Mouse (Mus musculus) megakaryocyte, embryonic 14.5 days (primary cell): ENCODE results near the gene Olfr44.

Experiments used
- FLI1 ChIP-seq: IDR thresholded peaks from 2 replicates; pipeline ENCODE4 v1.6.1; 2012; ENCODE audit warnings: low read length, inconsistent platforms, mixed read lengths
- GATA1 ChIP-seq: IDR thresholded peaks from 3 replicates; pipeline ENCODE4 v1.6.1; 2012; ENCODE audit warnings: mixed read lengths, low read length, inconsistent platforms, borderline replicate concordance

DNA sequence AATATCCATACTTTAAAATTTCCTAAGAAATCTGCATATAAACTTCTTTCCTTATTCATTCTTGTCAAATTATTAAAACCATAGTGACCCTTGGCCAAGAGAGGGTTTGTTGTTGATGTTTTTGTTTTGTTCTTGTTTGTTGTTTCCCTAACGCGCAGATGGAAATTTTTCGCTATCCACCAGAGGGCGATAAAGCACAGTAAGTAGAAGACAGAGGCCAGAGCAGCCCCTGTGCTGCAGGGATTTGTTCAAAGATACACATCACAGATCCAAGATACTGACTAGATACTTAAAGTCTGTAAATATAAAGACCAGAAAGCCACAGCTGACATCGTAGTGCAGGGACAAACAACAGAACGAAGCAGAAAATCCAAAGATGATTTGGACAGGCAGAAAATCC, 15.2 kb upstream of the Olfr44 start:
- TF ChIP-seq GATA1, result no peak
- TF ChIP-seq FLI1, result no peak
